In the genomic region with DNA sequence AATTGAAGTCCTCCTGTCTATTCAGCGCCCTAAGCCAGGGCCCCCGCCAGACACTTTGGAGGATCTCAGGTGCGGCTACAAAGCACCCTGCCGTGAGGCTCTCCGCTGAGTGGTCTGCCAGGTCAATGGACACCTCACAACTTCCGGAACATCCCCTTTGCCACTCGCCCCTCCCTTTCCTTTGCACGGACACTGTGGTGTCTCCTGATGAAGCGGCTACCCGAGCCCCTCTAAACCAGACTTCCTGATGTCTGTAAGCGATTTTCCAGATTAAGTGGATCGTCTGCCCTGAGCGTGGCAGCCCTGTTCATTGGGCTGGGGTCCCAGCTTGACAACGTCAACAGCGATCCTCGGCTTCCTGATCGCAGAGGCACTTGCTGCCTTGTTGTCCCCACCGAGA, we compare ENCODE assay signal across 10 mouse cellular contexts. TPM values are rescaled to one million over a fixed set of nuclear protein-coding genes. Genes with fewer than 3 reads are reported as not detected.
DNase-seq lines count a peak whose midpoint lies in the region; ATAC-seq lines count a peak whose summit lies in the region.
"Had no signal": no experiment of that assay in that cellular context is flagged by ENCODE, and none has a peak within 500 bp of the region (broad histone marks: within the 10 kb centered on the region; RNA-seq: fewer than 3 reads in every experiment).

No protein-coding gene starts in this region.

- intact Hi-C loops in heart, postnatal 14 days (cut with DNase I): no loop called here
- intact Hi-C loops in left cerebral cortex, postnatal 25 days (cut with DNase I): no loop called here

- WGBS in heart, embryonic 11.5 days (ENCODE audit: insufficient replicate concordance): 9% methylated on average over 18 of the region's 18 CpGs
- 15% methylated on average over 18 of the region's 18 CpGs for WGBS in hindbrain, embryonic 13.5 days
- WGBS in midbrain, embryonic 10.5 days: 10% methylated on average over 18 of the region's 18 CpGs

- H3K9me3 ChIP-seq in heart, embryonic 11.5 days (replicated peaks; ENCODE audit: control insufficient read depth, low read length): no peaks in the 10 kb centered on the region
- no peaks in the 10 kb centered on the region for H3K9me3 ChIP-seq in hindbrain, embryonic 13.5 days
- H3K9me3 ChIP-seq in midbrain, embryonic 10.5 days (replicated peaks): no peaks in the 10 kb centered on the region

- no peak for DNase-seq in heart, postnatal 14 days
- peak; percentile 37 for DNase-seq in ZHBTc4 (ENCODE audit: low read depth, low spot score)
- DNase-seq in midbrain, embryonic 10.5 days (ENCODE audit: low spot score): peak; percentile 42
- no peak for DNase-seq in cerebellum, postnatal 25 days
- no peak for DNase-seq in left cerebral cortex, postnatal 25 days (ENCODE audit: low spot score in 2 of 2)
- DNase-seq in cerebellum, postnatal 36 days: no peak
- DNase-seq: adrenal gland, postnatal 10 days had no signal

- no peaks in the 10 kb centered on the region for H3K27me3 ChIP-seq in heart, embryonic 11.5 days (ENCODE audit: control insufficient read depth, insufficient read depth, low read length)
- H3K27me3 ChIP-seq in hindbrain, embryonic 13.5 days: peaks cover 33% of the 10 kb centered on the region
- H3K27me3 ChIP-seq in midbrain, embryonic 10.5 days (ENCODE audit: low read depth, poor library complexity, severe bottlenecking): peaks cover 60% of the 10 kb centered on the region

- H3K9ac ChIP-seq in heart, embryonic 11.5 days (ENCODE audit: low read depth, low read length): peak overlapping the region; percentile 58
- H3K9ac ChIP-seq in hindbrain, embryonic 13.5 days: no peak overlapping the region

- peaks cover 3% of the 10 kb centered on the region; the same call in 1 of the 2 replicates for H3K4me1 ChIP-seq in heart, embryonic 11.5 days (ENCODE audit: control insufficient read depth, insufficient read depth, low read length)
- H3K4me1 ChIP-seq in hindbrain, embryonic 13.5 days (replicated peaks): peaks cover 18% of the 10 kb centered on the region
- H3K4me1 ChIP-seq in midbrain, embryonic 10.5 days: peaks cover 22% of the 10 kb centered on the region

- no peaks in the 10 kb centered on the region for H3K36me3 ChIP-seq in heart, embryonic 11.5 days (ENCODE audit: control insufficient read depth, insufficient read depth, low read length)
- H3K36me3 ChIP-seq in hindbrain, embryonic 13.5 days: no peaks in the 10 kb centered on the region
- H3K36me3 ChIP-seq in midbrain, embryonic 10.5 days: no peaks in the 10 kb centered on the region

- no peak overlapping the region for H3K27ac ChIP-seq in heart, embryonic 11.5 days (ENCODE audit: low read depth, low read length)
- no peak overlapping the region for H3K27ac ChIP-seq in hindbrain, embryonic 13.5 days
- peak overlapping the region; percentile 61; the same call in 1 of the 2 replicates for H3K27ac ChIP-seq in midbrain, embryonic 10.5 days (replicated peaks)

- ATAC-seq in heart, embryonic 11.5 days (replicated peaks; ENCODE audit: insufficient number of reproducible peaks, low FRiP score, low TSS enrichment): no peak
- no peak for ATAC-seq in hindbrain, embryonic 13.5 days (ENCODE audit: low FRiP score)

- peak overlapping the region; percentile 28 for H3K4me3 ChIP-seq in heart, embryonic 11.5 days (ENCODE audit: low read depth, low read length)
- peak overlapping the region; percentile 18; the same call in 1 of the 2 replicates for H3K4me3 ChIP-seq in hindbrain, embryonic 13.5 days
- peak overlapping the region; percentile 45 for H3K4me3 ChIP-seq in midbrain, embryonic 10.5 days
- H3K4me3 ChIP-seq: myocyte had no signal

- peak overlapping the region; percentile 62 for H3K4me2 ChIP-seq in heart, embryonic 11.5 days
- H3K4me2 ChIP-seq in hindbrain, embryonic 13.5 days: peak overlapping the region; percentile 39

RNA-seq across cellular contexts. Expression of a gene that starts 42.2 kb away (rescaled TPM):
- polyA plus RNA-seq in heart, embryonic 11.5 days (2014; fragmentation: Nextera tagmentation; extraction: Ambion mirVana): 49.8 and 52.4 TPM in 2 replicates
- 10 to 100 TPM; 10.3 TPM for total RNA-seq in heart, postnatal 14 days (2021)
- 40.3 and 40.7 TPM in 2 replicates for polyA plus RNA-seq in hindbrain, embryonic 13.5 days (2015; fragmentation: Nextera tagmentation; extraction: Ambion mirVana)
- polyA plus RNA-seq in midbrain, embryonic 10.5 days (2016; fragmentation: Nextera tagmentation; extraction: Ambion mirVana): 109 and 110 TPM in 2 replicates
- total RNA-seq in left cerebral cortex, postnatal 25 days (2021): 10 to 100 TPM; 12.6 to 17.7 TPM

Comparison
In these comparisons a context has a peak if more than half of its experiments do, and no peak if none do; other contexts are left out.
1. DNase-seq: peak in ZHBTc4 (single experiment) and midbrain, embryonic 10.5 days (single experiment); none in heart, postnatal 14 days (0 of 2), cerebellum, postnatal 25 days (0 of 2), left cerebral cortex, postnatal 25 days (0 of 2) and cerebellum, postnatal 36 days (0 of 2).
2. Peak in every context shown above with its lines, with median percentiles within 50 percentile points of each other: H3K4me3 ChIP-seq.